Mouse (Mus musculus) ES-Bruce4 (cell line): Measurements from ENCODE around the gene Rpa2. TPM values are rescaled to one million over a fixed set of nuclear protein-coding genes. Genes with fewer than 3 reads are reported as not detected.

ENCODE experiments used
- H3K27ac ChIP-seq: 2 replicates; pipeline ENCODE4 v1.5.1; 2012; ENCODE audit warnings: low read length, inconsistent platforms; ENCODE audit not compliant: insufficient read depth
- H3K27me3 ChIP-seq: 2 replicates; pipeline ENCODE4 v1.6.1; 2012; ENCODE audit warnings: mild to moderate bottlenecking, low read length, inconsistent platforms; ENCODE audit not compliant: control insufficient read depth, poor library complexity, insufficient read depth, severe bottlenecking
- H3K36me3 ChIP-seq: 2 replicates; pipeline ENCODE4 v1.6.1; 2012; ENCODE audit warnings: inconsistent platforms, mild to moderate bottlenecking, low read length, moderate library complexity; ENCODE audit not compliant: control insufficient read depth, poor library complexity, insufficient read depth, severe bottlenecking
- H3K4me1 ChIP-seq: one replicate; pipeline ENCODE4 v1.8.1; 2011; ENCODE audit warnings: low read length; ENCODE audit not compliant: control insufficient read depth, insufficient read depth
- H3K4me3 ChIP-seq: 2 replicates; pipeline ENCODE4 v1.5.1; 2011; ENCODE audit warnings: low read depth, mild to moderate bottlenecking, low read length
- H3K9ac ChIP-seq: 2 replicates; pipeline ENCODE4 v1.6.1; 2012; ENCODE audit warnings: low read depth, mild to moderate bottlenecking, inconsistent platforms; ENCODE audit not compliant: poor library complexity, severe bottlenecking
- H3K9me3 ChIP-seq: replicated peaks from 2 replicates; pipeline ENCODE4 v1.6.1; 2012; ENCODE audit warnings: mild to moderate bottlenecking, low read length, inconsistent platforms; ENCODE audit not compliant: control insufficient read depth, poor library complexity, insufficient read depth, severe bottlenecking
- CTCF ChIP-seq: IDR thresholded peaks from one replicate; pipeline ENCODE4 v1.8.1; 2011; ENCODE audit warnings: low read depth, low read length
- EP300 ChIP-seq: IDR thresholded peaks from 2 replicates; pipeline ENCODE4 v1.6.1; 2011; ENCODE audit warnings: low read depth, low read length; ENCODE audit not compliant: insufficient read depth
- POLR2A ChIP-seq: IDR thresholded peaks from one replicate; pipeline ENCODE4 v1.8.1; 2011; ENCODE audit warnings: low read length; ENCODE audit not compliant: insufficient read depth
- polyA plus RNA-seq: library from polyadenylated mRNA; stranded (reverse); fragments of >200 nt; gene quantifications from 2 replicates; pipeline ENCODE4 v1.2.4, GENCODE M21; 2011; ENCODE audit warnings: low read depth; ENCODE audit not compliant: missing spikeins, insufficient read depth, insufficient read length

Rpa2 gene
- polyA plus RNA-seq, 1 experiment, result 78.2 TPM

- no peaks in the 10 kb centered on the region for H3K9me3 ChIP-seq
- H3K36me3 ChIP-seq, result no peaks in the 10 kb centered on the region
- H3K27ac ChIP-seq, result no peak overlapping the region
- H3K4me1 ChIP-seq, result no peaks in the 10 kb centered on the region
- no peaks in the 10 kb centered on the region for H3K27me3 ChIP-seq
- H3K4me3 ChIP-seq, result no peak overlapping the region
- TF ChIP-seq POLR2A (no peak), EP300 (no peak), CTCF (no peak)
- H3K9ac ChIP-seq, result no peak overlapping the region
Observed at GRCm38 (mm10) chr4:132816404-132816803, 48.3 kb downstream of the Rpa2 start.

DNA sequence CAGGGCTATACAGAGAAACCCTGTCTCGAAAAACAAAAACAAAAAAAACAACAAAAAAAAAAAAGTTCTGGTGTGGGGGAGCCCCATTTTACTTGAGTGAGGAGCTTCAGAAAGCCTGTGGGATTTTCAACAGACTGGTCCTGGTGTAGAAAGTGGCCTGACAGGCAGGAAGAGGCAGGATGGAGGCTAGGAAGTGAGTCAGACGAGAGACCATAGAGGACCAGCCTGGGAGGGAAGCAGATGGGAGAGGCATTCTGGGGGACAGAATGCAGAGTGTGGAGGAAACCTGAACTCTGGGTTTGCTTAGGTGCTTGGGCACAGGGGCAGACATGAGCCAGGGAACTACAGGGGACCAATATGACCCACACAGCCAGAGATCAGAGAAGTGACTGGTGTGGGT is 48.7 kb downstream of the Rpa2 start:
- H3K9ac ChIP-seq, result no peak overlapping the region
- H3K36me3 ChIP-seq, result no peaks in the 10 kb centered on the region

DNA sequence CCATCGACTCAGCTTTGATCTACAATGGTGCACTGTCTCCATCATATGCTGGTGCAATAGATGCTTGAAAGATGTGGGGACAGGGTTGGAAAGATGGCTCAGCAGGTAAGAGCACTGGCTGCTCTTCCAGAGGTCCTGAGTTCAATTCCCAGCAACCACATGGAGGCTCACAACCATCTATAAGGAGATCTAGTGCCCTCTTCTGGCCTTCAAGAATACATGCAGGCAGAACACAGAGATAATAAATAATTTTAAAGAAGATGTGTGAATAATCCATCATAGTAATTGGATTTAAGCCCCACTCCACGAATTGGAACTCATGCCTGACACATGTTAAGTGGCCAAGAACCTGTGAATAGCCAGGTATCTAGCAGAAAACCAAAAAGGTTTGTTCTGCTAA is 50.3 kb downstream of the Rpa2 start:
- no peaks in the 10 kb centered on the region for H3K27me3 ChIP-seq
- no peaks in the 10 kb centered on the region for H3K4me1 ChIP-seq
- H3K27ac ChIP-seq, result no peak overlapping the region
- H3K36me3 ChIP-seq, result no peaks in the 10 kb centered on the region
- H3K4me3 ChIP-seq, result no peak overlapping the region
- no peak overlapping the region for H3K9ac ChIP-seq
- TF ChIP-seq CTCF (peak; percentile 14), POLR2A (no peak)
- H3K9me3 ChIP-seq, result no peaks in the 10 kb centered on the region

More for the DNA sequence above, 48.7 kb downstream of the Rpa2 start:
- Histone ChIP-seq H3K4me1 (no peaks in the 10 kb centered on the region), H3K27me3 (no peaks in the 10 kb centered on the region), H3K27ac (no peak overlapping the region), H3K4me3 (no peak overlapping the region), H3K9me3 (no peaks in the 10 kb centered on the region)
- TF ChIP-seq POLR2A (no peak), CTCF (no peak), EP300 (no peak)

DNA sequence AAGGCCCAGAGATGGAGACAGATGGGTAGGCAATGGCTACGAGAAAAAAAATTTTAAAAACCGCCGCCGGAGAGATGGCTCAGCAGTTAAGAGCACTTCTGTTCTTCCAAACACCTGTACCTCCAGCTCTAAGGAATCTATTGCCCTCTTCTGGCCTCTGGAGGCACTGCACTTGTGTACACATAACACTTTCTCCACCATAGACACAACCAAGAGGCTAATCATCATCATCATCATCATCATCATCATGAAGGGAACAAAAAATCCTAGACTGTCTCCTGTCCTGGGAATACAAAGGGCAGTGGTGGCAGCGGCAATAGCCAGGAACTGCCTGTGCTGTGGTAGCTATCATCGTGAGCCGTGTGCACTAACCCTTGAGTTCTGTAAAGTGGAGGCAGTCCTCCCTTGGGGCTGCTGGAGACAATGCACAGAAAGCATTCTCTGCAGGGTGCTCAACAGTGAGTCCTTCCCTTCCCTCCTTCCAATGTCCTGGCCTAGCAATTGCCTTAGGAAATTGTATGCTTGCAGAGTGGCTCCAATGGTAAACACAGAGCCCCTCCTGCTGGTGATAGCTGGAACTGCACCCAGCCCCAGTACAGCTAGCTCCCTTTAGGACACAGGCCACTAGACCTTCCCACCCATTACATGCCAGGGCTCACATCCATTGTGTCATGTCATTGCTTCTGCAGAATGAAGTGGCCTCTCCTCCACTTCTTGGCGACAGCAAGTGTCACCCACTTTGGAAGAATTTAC is 55.7 kb downstream of the Rpa2 start:
- no peak overlapping the region for H3K9ac ChIP-seq
- TF ChIP-seq CTCF (peak; percentile 92), EP300 (no peak), POLR2A (no peak)
- H3K9me3 ChIP-seq, result no peaks in the 10 kb centered on the region
- no peaks in the 10 kb centered on the region for H3K27me3 ChIP-seq
- peaks cover 18% of the 10 kb centered on the region for H3K36me3 ChIP-seq
- H3K27ac ChIP-seq, result no peak overlapping the region
- no peak overlapping the region for H3K4me3 ChIP-seq
- H3K4me1 ChIP-seq, result no peaks in the 10 kb centered on the region

Other genes with a start within 250 kb of the Rpa2 start
- gene Atpif1, start 234.7 kb upstream of the Rpa2 start, polyA plus RNA-seq, result 461 and 512 TPM in 2 replicates
- 340 and 348 TPM in 2 replicates for gene Dnajc8, start 232.8 kb upstream of the Rpa2 start, polyA plus RNA-seq
- gene Ptafr, start 204.3 kb upstream of the Rpa2 start, polyA plus RNA-seq, result 0.22 and 0.30 TPM in 2 replicates
- 77.8 and 78.7 TPM in 2 replicates for gene Eya3, start 129.3 kb upstream of the Rpa2 start, polyA plus RNA-seq
- gene Xkr8, start 35.8 kb upstream of the Rpa2 start, polyA plus RNA-seq, result 6.3 and 8.1 TPM in 2 replicates
- 6.3 and 6.4 TPM in 2 replicates for gene Smpdl3b, start 11.1 kb upstream of the Rpa2 start, polyA plus RNA-seq
- gene Themis2, start 28.1 kb downstream of the Rpa2 start, polyA plus RNA-seq, result 0.72 and 0.84 TPM in 2 replicates
- 91.6 and 95.2 TPM in 2 replicates for gene Ppp1r8, start 74.8 kb downstream of the Rpa2 start, polyA plus RNA-seq
- gene Stx12, start 116.2 kb downstream of the Rpa2 start, polyA plus RNA-seq, result 53.0 and 58.4 TPM in 2 replicates
- gene Fam76a, start 154.2 kb downstream of the Rpa2 start, polyA plus RNA-seq, result 22.8 and 24.3 TPM in 2 replicates
- gene Fgr, start 205.8 kb downstream of the Rpa2 start, polyA plus RNA-seq, result 0.70 and 1.9 TPM in 2 replicates
- 88.2 and 102 TPM in 2 replicates for gene Ahdc1, start 242.9 kb downstream of the Rpa2 start, polyA plus RNA-seq